ENCODE assay signal across 8 mouse cellular contexts in the genomic region with DNA sequence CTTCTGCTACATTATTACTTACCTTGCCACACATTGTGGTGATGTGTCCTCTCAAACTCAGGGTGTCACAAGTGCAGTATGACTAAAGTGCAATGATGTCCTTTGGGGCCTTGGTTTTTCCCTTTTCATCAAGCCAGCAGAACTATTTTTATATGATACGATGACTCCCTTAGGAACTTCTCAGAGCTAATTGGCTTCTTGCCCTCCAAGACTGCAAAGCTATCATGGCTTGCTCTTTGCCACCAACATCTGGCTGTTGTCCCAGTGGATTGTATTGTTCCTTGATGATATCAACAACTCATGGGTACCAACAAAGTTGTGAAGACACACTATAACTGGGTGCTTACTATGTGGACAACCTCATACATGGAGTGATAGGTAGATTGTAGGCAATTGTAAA. TPM values are rescaled to one million over a fixed set of nuclear protein-coding genes. Genes with fewer than 3 reads are reported as not detected.
DNase-seq lines count a peak whose midpoint lies in the region; ATAC-seq lines count a peak whose summit lies in the region.

A gene (minus strand): TSS at position 101 of the 400 bp plus-strand sequence.

- no peak for ATAC-seq in embryonic facial prominence, embryonic 13.5 days (ENCODE audit: insufficient number of reproducible peaks, insufficient read depth, low FRiP score, low TSS enrichment, low read depth)
- no peak for ATAC-seq in heart, embryonic 15.5 days (replicated peaks; ENCODE audit: insufficient number of reproducible peaks, insufficient read depth, low FRiP score, low read depth)
- no peak for ATAC-seq in neural tube, embryonic 15.5 days (ENCODE audit: low FRiP score)

- no peak within 1 kb of the TSS for H3K4me2 ChIP-seq in embryonic facial prominence, embryonic 13.5 days
- H3K4me2 ChIP-seq in heart, embryonic 15.5 days = no peak within 1 kb of the TSS
- H3K4me2 ChIP-seq in neural tube, embryonic 15.5 days = no peak within 1 kb of the TSS

- no peaks in the 10 kb centered on the region for H3K9me3 ChIP-seq in embryonic facial prominence, embryonic 13.5 days
- no peaks in the 10 kb centered on the region for H3K9me3 ChIP-seq in heart, embryonic 15.5 days (replicated peaks)
- no peaks in the 10 kb centered on the region for H3K9me3 ChIP-seq in neural tube, embryonic 15.5 days (replicated peaks)

- H3K27me3 ChIP-seq in embryonic facial prominence, embryonic 13.5 days = no peaks in the 10 kb centered on the region
- H3K27me3 ChIP-seq in heart, embryonic 15.5 days = no peaks in the 10 kb centered on the region
- H3K27me3 ChIP-seq in neural tube, embryonic 15.5 days (replicated peaks) = no peaks in the 10 kb centered on the region

- H3K36me3 ChIP-seq in embryonic facial prominence, embryonic 13.5 days = no peaks in the 10 kb centered on the region
- no peaks in the 10 kb centered on the region for H3K36me3 ChIP-seq in heart, embryonic 15.5 days
- no peaks in the 10 kb centered on the region for H3K36me3 ChIP-seq in neural tube, embryonic 15.5 days

- no peaks in the 10 kb centered on the region for H3K4me1 ChIP-seq in embryonic facial prominence, embryonic 13.5 days
- H3K4me1 ChIP-seq in heart, embryonic 15.5 days (replicated peaks) = no peaks in the 10 kb centered on the region
- no peaks in the 10 kb centered on the region for H3K4me1 ChIP-seq in neural tube, embryonic 15.5 days

- H3K27ac ChIP-seq in embryonic facial prominence, embryonic 13.5 days = no peak within 1 kb of the TSS
- no peak within 1 kb of the TSS for H3K27ac ChIP-seq in heart, embryonic 15.5 days
- no peak within 1 kb of the TSS for H3K27ac ChIP-seq in neural tube, embryonic 15.5 days (replicated peaks)

- no peak within 1 kb of the TSS for H3K9ac ChIP-seq in embryonic facial prominence, embryonic 13.5 days
- H3K9ac ChIP-seq in heart, embryonic 15.5 days = no peak within 1 kb of the TSS
- no peak within 1 kb of the TSS for H3K9ac ChIP-seq in neural tube, embryonic 15.5 days (replicated peaks)

- WGBS in embryonic facial prominence, embryonic 13.5 days = 94% methylated on average over 1 of the region's 1 CpGs
- 47% methylated on average over 1 of the region's 1 CpGs for WGBS in heart, embryonic 15.5 days
- 95% methylated on average over 1 of the region's 1 CpGs for WGBS in neural tube, embryonic 15.5 days

- intact Hi-C loops in left cerebral cortex, postnatal 36 days (cut with DNase I) = no loop called here

- no peak within 1 kb of the TSS for H3K4me3 ChIP-seq in embryonic facial prominence, embryonic 13.5 days
- H3K4me3 ChIP-seq in heart, embryonic 15.5 days = no peak within 1 kb of the TSS
- H3K4me3 ChIP-seq in neural tube, embryonic 15.5 days (replicated peaks) = no peak within 1 kb of the TSS

- DNase-seq in left cerebral cortex, adult 18-20 months (ENCODE audit: low spot score in 2 of 2) = no peak
- DNase-seq in left cerebral cortex, adult 9 months (ENCODE audit: low spot score in 2 of 2) = no peak
- DNase-seq in left cerebral cortex, postnatal 36 days (ENCODE audit: low spot score in 2 of 2) = no peak
- DNase-seq in right cerebral cortex, postnatal 25 days = no peak
- DNase-seq in embryo, embryonic 9.5 days (ENCODE audit: extremely low spot score) = no peak

RNA-seq across cellular contexts. Expression of the gene that starts here (rescaled TPM):
- total RNA-seq in left cerebral cortex, adult 18-20 months (2021) = 10 to 100 TPM; 35.7 to 56.8 TPM
- 96.1 and 105 TPM in 2 replicates for polyA plus RNA-seq in embryonic facial prominence, embryonic 13.5 days (2015; fragmentation: Nextera tagmentation; extraction: Ambion mirVana)
- 50.3 and 52.8 TPM in 2 replicates for polyA plus RNA-seq in heart, embryonic 15.5 days (2015; fragmentation: Nextera tagmentation; extraction: Ambion mirVana)
- 10 to 100 TPM; 42.6 to 69.2 TPM for total RNA-seq in left cerebral cortex, postnatal 36 days (2021)
- polyA plus RNA-seq in neural tube, embryonic 15.5 days (2015; fragmentation: Nextera tagmentation; extraction: Ambion mirVana) = 72.1 and 74.9 TPM in 2 replicates
